Mouse (Mus musculus) midbrain, embryonic 13.5 days (tissue): ENCODE measurements at regions not wholly inside any gene's neighbourhood (a gene's known extent, or its start where the extent isn't known, plus 50 kb on each side); places are given as distances from the start of the nearest gene placed in this dataset.

Experiments
- ATAC-seq: fragments of 200-750 bp; cut with Nextera tagmentation; 2 replicates; pipeline ENCODE4 v1.8.0; 2017; ENCODE audit warnings: mild to moderate bottlenecking, moderate TSS enrichment, moderate library complexity
- H3K27ac ChIP-seq: fragments of 300-500 bp; sonication (generic); 2 replicates; pipeline ENCODE4 v1.5.1; 2015; ENCODE audit warnings: inconsistent platforms, mild to moderate bottlenecking, moderate library complexity
- H3K27me3 ChIP-seq: fragments of 300-500 bp; sonication (generic); 2 replicates; pipeline ENCODE4 v1.6.1; 2015; ENCODE audit warnings: mild to moderate bottlenecking, inconsistent platforms
- H3K36me3 ChIP-seq: fragments of 300-500 bp; sonication (generic); 2 replicates; pipeline ENCODE4 v1.6.1; 2015; ENCODE audit warnings: mild to moderate bottlenecking, inconsistent platforms
- H3K4me1 ChIP-seq: fragments of 300-500 bp; sonication (generic); replicated peaks from 2 replicates; pipeline ENCODE4 v1.6.1; 2015; ENCODE audit warnings: inconsistent platforms
- H3K4me2 ChIP-seq: fragments of 300-500 bp; sonication (generic); replicated peaks from 2 replicates; pipeline ENCODE4 v1.6.1; 2015; ENCODE audit warnings: moderate library complexity, mild to moderate bottlenecking, inconsistent platforms
- H3K4me3 ChIP-seq: fragments of 300-500 bp; sonication (generic); replicated peaks from 2 replicates; pipeline ENCODE4 v1.5.1; 2015; ENCODE audit warnings: mild to moderate bottlenecking, inconsistent platforms
- H3K9ac ChIP-seq: fragments of 300-500 bp; sonication (generic); replicated peaks from 2 replicates; pipeline ENCODE4 v1.6.1; 2015; ENCODE audit warnings: mild to moderate bottlenecking, inconsistent platforms
- H3K9me3 ChIP-seq: fragments of 300-500 bp; sonication (generic); 2 replicates; pipeline ENCODE4 v1.6.1; 2016; ENCODE audit warnings: mild to moderate bottlenecking, inconsistent platforms
- WGBS: fragments of 180-500 bp; shearing (Covaris S2); methylation state at CpG from one replicate; pipeline ENCODE4 v1.1.7; 2015; 5-methylcytosine and 5-hydroxymethylcytosine counted together

GRCm38 (mm10) chr2:115455593-115455992 is 125.9 kb upstream of the BC052040 start:
- no peaks in the 10 kb centered on the region for H3K9me3 ChIP-seq
- H3K4me1 ChIP-seq = peaks cover 15% of the 10 kb centered on the region
- no peak overlapping the region for H3K4me3 ChIP-seq
- no peaks in the 10 kb centered on the region for H3K36me3 ChIP-seq
- no peaks in the 10 kb centered on the region; the same call in 1 of the 2 replicates for H3K27me3 ChIP-seq
- H3K27ac ChIP-seq = no peak overlapping the region
- ATAC-seq = no peak
- no peak overlapping the region for H3K4me2 ChIP-seq
- H3K9ac ChIP-seq = no peak overlapping the region
- WGBS = 33% methylated on average over 6 of the region's 6 CpGs

- Histone ChIP-seq H3K9me3 (no peaks in the 10 kb centered on the region), H3K4me3 (no peak overlapping the region), H3K27ac (no peak overlapping the region), H3K27me3 (no peaks in the 10 kb centered on the region; the same call in 1 of the 2 replicates), H3K4me2 (no peak overlapping the region), H3K4me1 (peaks cover 18% of the 10 kb centered on the region), H3K36me3 (no peaks in the 10 kb centered on the region), H3K9ac (no peak overlapping the region)
- ATAC-seq = no peak
- 70% methylated on average over 5 of the region's 5 CpGs for WGBS
Observed at GRCm38 (mm10) chr2:115456372-115457022, 125.0 kb upstream of the BC052040 start.

GRCm38 (mm10) chr2:115460028-115460881 is 121.3 kb upstream of the BC052040 start:
- peak; percentile 66 for ATAC-seq
- Histone ChIP-seq H3K4me3 (no peak overlapping the region), H3K9me3 (no peaks in the 10 kb centered on the region)

GRCm38 (mm10) chr2:115460882-115461151 is 120.7 kb upstream of the BC052040 start:
- H3K27me3 ChIP-seq = no peaks in the 10 kb centered on the region; the same call in 1 of the 2 replicates
- H3K9me3 ChIP-seq = no peaks in the 10 kb centered on the region
- H3K36me3 ChIP-seq = no peaks in the 10 kb centered on the region
- H3K9ac ChIP-seq = no peak overlapping the region
- no peak overlapping the region for H3K4me3 ChIP-seq
- no peak overlapping the region for H3K4me2 ChIP-seq
- peak; percentile 69 for ATAC-seq
- no peak overlapping the region for H3K27ac ChIP-seq
- 14% methylated on average over 1 of the region's 1 CpGs for WGBS
- H3K4me1 ChIP-seq = 0 out of 2 replicates have a peak, but pooled peaks cover 11% of the 10 kb centered on the region

More at GRCm38 (mm10) chr2:115460028-115460881, 121.3 kb upstream of the BC052040 start:
- Histone ChIP-seq H3K36me3 (no peaks in the 10 kb centered on the region), H3K9ac (no peak overlapping the region), H3K4me1 (peaks cover 15% of the 10 kb centered on the region), H3K4me2 (no peak overlapping the region), H3K27ac (no peak overlapping the region), H3K27me3 (no peaks in the 10 kb centered on the region; the same call in 1 of the 2 replicates)
- WGBS = 28% methylated on average over 5 of the region's 5 CpGs

GRCm38 (mm10) chr2:115466170-115466569 is 115.3 kb upstream of the BC052040 start:
- Histone ChIP-seq H3K4me1 (no peaks in the 10 kb centered on the region; the same call in 1 of the 2 replicates), H3K4me2 (no peak overlapping the region), H3K27me3 (peaks cover 3% of the 10 kb centered on the region), H3K36me3 (no peaks in the 10 kb centered on the region), H3K27ac (no peak overlapping the region), H3K9ac (no peak overlapping the region), H3K4me3 (no peak overlapping the region), H3K9me3 (no peaks in the 10 kb centered on the region)
- 66% methylated on average over 4 of the region's 4 CpGs for WGBS
- no peak for ATAC-seq

GRCm38 (mm10) chr2:115467107-115467745 is 114.3 kb upstream of the BC052040 start:
- ATAC-seq = no peak
- no peak overlapping the region for H3K4me2 ChIP-seq
- H3K4me1 ChIP-seq = no peaks in the 10 kb centered on the region; the same call in 1 of the 2 replicates
- H3K27me3 ChIP-seq = peaks cover 3% of the 10 kb centered on the region
- H3K4me3 ChIP-seq = no peak overlapping the region
- H3K9ac ChIP-seq = no peak overlapping the region
- H3K27ac ChIP-seq = no peak overlapping the region
- H3K9me3 ChIP-seq = no peaks in the 10 kb centered on the region
- no peaks in the 10 kb centered on the region for H3K36me3 ChIP-seq
- 87% methylated on average over 11 of the region's 11 CpGs for WGBS

- Histone ChIP-seq H3K4me3 (no peak overlapping the region), H3K4me1 (no peaks in the 10 kb centered on the region; the same call in 1 of the 2 replicates), H3K36me3 (no peaks in the 10 kb centered on the region), H3K9me3 (no peaks in the 10 kb centered on the region), H3K9ac (no peak overlapping the region), H3K4me2 (no peak overlapping the region), H3K27me3 (peaks cover 3% of the 10 kb centered on the region), H3K27ac (no peak overlapping the region)
- WGBS = 89% methylated on average over 6 of the region's 6 CpGs
- ATAC-seq = no peak
Observed at GRCm38 (mm10) chr2:115467936-115468335, 113.6 kb upstream of the BC052040 start.

- Histone ChIP-seq H3K9me3 (no peaks in the 10 kb centered on the region), H3K4me3 (no peak overlapping the region), H3K4me2 (no peak overlapping the region), H3K4me1 (no peaks in the 10 kb centered on the region; the same call in 1 of the 2 replicates), H3K27ac (no peak overlapping the region), H3K9ac (no peak overlapping the region), H3K27me3 (peaks cover 3% of the 10 kb centered on the region), H3K36me3 (no peaks in the 10 kb centered on the region)
- no peak for ATAC-seq
- 35% methylated on average over 7 of the region's 7 CpGs for WGBS
Observed at GRCm38 (mm10) chr2:115468471-115468909, 113.0 kb upstream of the BC052040 start.

GRCm38 (mm10) chr2:115469165-115469821 is 112.2 kb upstream of the BC052040 start:
- no peak overlapping the region for H3K27ac ChIP-seq
- peaks cover 3% of the 10 kb centered on the region for H3K27me3 ChIP-seq
- H3K36me3 ChIP-seq = no peaks in the 10 kb centered on the region
- H3K9ac ChIP-seq = no peak overlapping the region
- H3K9me3 ChIP-seq = no peaks in the 10 kb centered on the region
- H3K4me3 ChIP-seq = no peak overlapping the region
- no peak for ATAC-seq
- 64% methylated on average over 6 of the region's 6 CpGs for WGBS
- no peaks in the 10 kb centered on the region; the same call in 1 of the 2 replicates for H3K4me1 ChIP-seq
- no peak overlapping the region for H3K4me2 ChIP-seq

- H3K4me1 ChIP-seq = no peaks in the 10 kb centered on the region; the same call in 1 of the 2 replicates
- ATAC-seq = no peak
- peaks cover 1% of the 10 kb centered on the region for H3K27me3 ChIP-seq
- no peak overlapping the region for H3K4me3 ChIP-seq
- 93% methylated on average over 2 of the region's 2 CpGs for WGBS
- no peak overlapping the region for H3K4me2 ChIP-seq
- H3K9me3 ChIP-seq = no peaks in the 10 kb centered on the region
- H3K9ac ChIP-seq = no peak overlapping the region
- no peak overlapping the region for H3K27ac ChIP-seq
- no peaks in the 10 kb centered on the region for H3K36me3 ChIP-seq
Observed at GRCm38 (mm10) chr2:115472393-115472792, 109.1 kb upstream of the BC052040 start.

GRCm38 (mm10) chr2:115483418-115484288 is 97.9 kb upstream of the BC052040 start:
- no peaks in the 10 kb centered on the region for H3K27me3 ChIP-seq
- no peak overlapping the region for H3K27ac ChIP-seq
- no peaks in the 10 kb centered on the region for H3K4me1 ChIP-seq
- no peak overlapping the region for H3K9ac ChIP-seq
- no peaks in the 10 kb centered on the region for H3K9me3 ChIP-seq
- ATAC-seq = no peak
- H3K4me2 ChIP-seq = no peak overlapping the region
- WGBS = 85% methylated on average over 13 of the region's 13 CpGs
- no peaks in the 10 kb centered on the region for H3K36me3 ChIP-seq
- no peak overlapping the region for H3K4me3 ChIP-seq
